Mouse (Mus musculus): ENCODE data around the gene Pard3. TPM values are rescaled to one million over a fixed set of nuclear protein-coding genes. Genes with fewer than 3 reads are reported as not detected.
"Not testable (repeated sequence)": the region's sequence is repeated elsewhere in the genome, so short reads cannot be mapped to it uniquely, and the experiment has no call there.

The Pard3 gene
- total and polyA plus RNA-seq, 3 experiments = 0.51 to 1.3 (median 0.94) TPM

- Histone ChIP-seq H3K4me1 (ENCODE audit: control insufficient read depth in 1 of 2, insufficient read depth in 2 of 2) (no peaks in the 10 kb centered on the region), H3K4me3 (replicated peaks in 1 of 3; ENCODE audit: low read depth in 2 of 3, low read length in 2 of 3, poor library complexity in 1 of 3) (no peak overlapping the region), H3K9me3 (replicated peaks; ENCODE audit: low read length) (no peaks in the 10 kb centered on the region), H3K27me3 (replicated peaks) (no peaks in the 10 kb centered on the region), H3K27ac (ENCODE audit: insufficient read depth, low read depth) (no peak overlapping the region), H3K79me2 (replicated peaks; ENCODE audit: control insufficient read depth, extremely low read depth, insufficient read depth, poor library complexity, severe bottlenecking) (no peaks in the 10 kb centered on the region), H3K4me2 (ENCODE audit: insufficient read depth, low read depth, poor library complexity, severe bottlenecking) (no peak overlapping the region), H3K9ac (ENCODE audit: insufficient read depth, low read depth) (no peak overlapping the region), H3K36me3 (replicated peaks in 1 of 2; ENCODE audit: control insufficient read depth in 1 of 2, insufficient read depth in 1 of 2, low read length in 1 of 2) (no peaks in the 10 kb centered on the region)
- dilution Hi-C loops (cut with MboI; ENCODE audit: extremely low pct_ligation_motif_present, extremely low pct_unique_long_range_greater_than_20kb, low sequenced_read_pairs) = no loop called here
- DNase-seq (ENCODE audit: extremely low read depth) = no peak
- in situ Hi-C loops (cut with MboI; ENCODE audit: low pct_ligation_motif_present, low pct_unique_long_range_greater_than_20kb, low sequenced_read_pairs) = no loop called here
- no peak for TF ChIP-seq SMC3 (IDR thresholded peaks at IDR 0.05; ENCODE audit: low read depth, low read length)
These were observed 104.8 kb downstream of the Pard3 start for GRCm38 (mm10) chr8:127168496-127168895.

DNA sequence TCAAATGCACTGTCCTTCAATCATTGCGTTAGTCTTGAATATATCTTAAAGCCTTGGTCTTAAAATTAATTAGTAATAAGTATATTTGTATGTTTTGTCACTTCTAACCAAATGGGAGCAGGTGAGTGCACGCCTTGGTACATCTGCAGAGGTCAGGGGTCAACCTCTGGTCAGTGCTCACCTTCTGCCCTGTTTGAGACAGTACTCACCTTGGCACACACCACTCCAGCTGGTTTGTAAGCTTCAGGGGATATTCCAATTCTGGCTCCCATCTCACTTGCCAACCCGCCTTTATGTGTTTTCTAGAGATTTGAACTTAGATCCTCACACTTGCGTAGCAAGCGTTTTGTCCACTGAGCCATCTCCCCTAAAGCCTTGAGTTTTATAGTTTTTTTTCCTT lies 105.7 kb downstream of the Pard3 start:
- H3K27ac ChIP-seq (ENCODE audit: insufficient read depth, low read depth) = no peak overlapping the region
- in situ Hi-C loops (cut with MboI; ENCODE audit: low pct_ligation_motif_present, low pct_unique_long_range_greater_than_20kb, low sequenced_read_pairs) = no loop called here
- H3K9me3 ChIP-seq (replicated peaks; ENCODE audit: low read length) = no peaks in the 10 kb centered on the region
- no peak for DNase-seq (ENCODE audit: extremely low read depth)
- H3K4me1 ChIP-seq (ENCODE audit: control insufficient read depth in 1 of 2, insufficient read depth in 2 of 2) = no peaks in the 10 kb centered on the region
- no peak overlapping the region for H3K4me3 ChIP-seq (replicated peaks in 1 of 3; ENCODE audit: low read depth in 2 of 3, low read length in 2 of 3, poor library complexity in 1 of 3)
- no peaks in the 10 kb centered on the region for H3K36me3 ChIP-seq (replicated peaks in 1 of 2; ENCODE audit: control insufficient read depth in 1 of 2, insufficient read depth in 1 of 2, low read length in 1 of 2)
- no peak overlapping the region for H3K9ac ChIP-seq (ENCODE audit: insufficient read depth, low read depth)
- no peaks in the 10 kb centered on the region for H3K79me2 ChIP-seq (replicated peaks; ENCODE audit: control insufficient read depth, extremely low read depth, insufficient read depth, poor library complexity, severe bottlenecking)
- H3K4me2 ChIP-seq (ENCODE audit: insufficient read depth, low read depth, poor library complexity, severe bottlenecking) = no peak overlapping the region
- dilution Hi-C loops (cut with MboI; ENCODE audit: extremely low pct_ligation_motif_present, extremely low pct_unique_long_range_greater_than_20kb, low sequenced_read_pairs) = no loop called here
- TF ChIP-seq RAD21 (IDR thresholded peaks at IDR 0.05; ENCODE audit: low read depth, low read length) (no peak), MEF2A (IDR thresholded peaks at IDR 0.05; ENCODE audit: borderline replicate concordance, low read depth, low read length) (no peak), PAX5 (IDR thresholded peaks at IDR 0.05; ENCODE audit: low read length) (no peak), TBP (conservative IDR thresholded peaks at IDR 0.05; ENCODE audit: low read depth, low read length) (no peak)
- H3K27me3 ChIP-seq (replicated peaks) = no peaks in the 10 kb centered on the region

DNA sequence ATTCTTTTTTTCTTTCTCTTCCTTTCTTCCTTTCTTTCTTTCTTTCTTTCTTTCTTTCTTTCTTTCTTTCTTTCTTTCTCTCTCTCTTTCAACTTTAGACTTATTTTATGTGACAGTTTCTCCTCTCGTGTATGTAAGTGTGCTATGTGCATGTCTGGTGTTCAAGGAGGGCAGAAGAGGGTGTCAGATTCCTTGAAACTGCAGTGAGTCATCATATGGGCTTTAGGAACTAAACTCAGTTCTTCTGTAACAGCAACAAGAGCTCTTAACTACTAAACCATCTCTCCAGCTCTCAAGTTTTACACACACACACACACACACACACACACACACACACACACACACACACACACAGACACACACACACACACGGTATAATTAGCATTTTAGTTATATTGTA lies 106.7 kb downstream of the Pard3 start:
- H3K9me3 ChIP-seq (replicated peaks; ENCODE audit: low read length); DNase-seq (ENCODE audit: extremely low read depth); in situ Hi-C loops (cut with MboI; ENCODE audit: low pct_ligation_motif_present, low pct_unique_long_range_greater_than_20kb, low sequenced_read_pairs); H3K4me1 ChIP-seq (ENCODE audit: control insufficient read depth in 1 of 2, insufficient read depth in 2 of 2); H3K79me2 ChIP-seq (replicated peaks; ENCODE audit: control insufficient read depth, extremely low read depth, insufficient read depth, poor library complexity, severe bottlenecking); H3K36me3 ChIP-seq (replicated peaks in 1 of 2; ENCODE audit: control insufficient read depth in 1 of 2, insufficient read depth in 1 of 2, low read length in 1 of 2); H3K27me3 ChIP-seq (replicated peaks); H3K4me3 ChIP-seq (replicated peaks in 1 of 3; ENCODE audit: low read depth in 2 of 3, low read length in 2 of 3, poor library complexity in 1 of 3); dilution Hi-C loops (cut with MboI; ENCODE audit: extremely low pct_ligation_motif_present, extremely low pct_unique_long_range_greater_than_20kb, low sequenced_read_pairs); H3K27ac ChIP-seq (ENCODE audit: insufficient read depth, low read depth); H3K9ac ChIP-seq (ENCODE audit: insufficient read depth, low read depth); H3K4me2 ChIP-seq (ENCODE audit: insufficient read depth, low read depth, poor library complexity, severe bottlenecking): not testable (repeated sequence)

DNA sequence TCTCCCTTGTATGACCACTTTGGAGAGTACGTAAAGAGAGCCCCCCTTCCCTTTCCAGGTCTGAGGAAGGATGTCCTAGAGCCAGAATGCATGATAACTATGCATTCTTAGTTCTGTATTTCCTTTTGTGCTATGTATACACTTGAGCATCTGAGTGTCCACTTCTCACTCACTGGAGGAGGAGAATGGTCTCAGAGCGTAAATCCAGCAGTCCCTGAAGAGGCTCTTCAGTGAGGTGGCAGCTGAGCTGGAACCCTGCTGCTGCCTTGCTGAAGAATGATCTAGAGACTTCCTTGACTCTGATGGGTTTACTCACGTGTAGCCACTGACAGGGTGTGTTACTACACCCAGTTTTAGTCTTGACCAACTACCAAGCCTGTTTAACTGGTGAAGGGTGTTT lies 107.2 kb downstream of the Pard3 start:
- H3K4me3 ChIP-seq (replicated peaks in 1 of 3; ENCODE audit: low read depth in 2 of 3, low read length in 2 of 3, poor library complexity in 1 of 3) = no peak overlapping the region
- no peaks in the 10 kb centered on the region for H3K4me1 ChIP-seq (ENCODE audit: control insufficient read depth in 1 of 2, insufficient read depth in 2 of 2)
- DNase-seq (ENCODE audit: extremely low read depth) = no peak
- no peak overlapping the region for H3K27ac ChIP-seq (ENCODE audit: insufficient read depth, low read depth)
- no peak overlapping the region for H3K9ac ChIP-seq (ENCODE audit: insufficient read depth, low read depth)
- no peaks in the 10 kb centered on the region for H3K36me3 ChIP-seq (replicated peaks in 1 of 2; ENCODE audit: control insufficient read depth in 1 of 2, insufficient read depth in 1 of 2, low read length in 1 of 2)
- no peaks in the 10 kb centered on the region for H3K9me3 ChIP-seq (replicated peaks; ENCODE audit: low read length)
- dilution Hi-C loops (cut with MboI; ENCODE audit: extremely low pct_ligation_motif_present, extremely low pct_unique_long_range_greater_than_20kb, low sequenced_read_pairs) (no loop called here), in situ Hi-C loops (cut with MboI; ENCODE audit: low pct_ligation_motif_present, low pct_unique_long_range_greater_than_20kb, low sequenced_read_pairs) (no loop called here)
- H3K79me2 ChIP-seq (replicated peaks; ENCODE audit: control insufficient read depth, extremely low read depth, insufficient read depth, poor library complexity, severe bottlenecking) = no peaks in the 10 kb centered on the region
- H3K27me3 ChIP-seq (replicated peaks) = no peaks in the 10 kb centered on the region
- no peak overlapping the region for H3K4me2 ChIP-seq (ENCODE audit: insufficient read depth, low read depth, poor library complexity, severe bottlenecking)
- TF ChIP-seq ZNF384 (IDR thresholded peaks at IDR 0.05; ENCODE audit: low read depth, low read length) (no peak), ETS1 (conservative IDR thresholded peaks at IDR 0.05; ENCODE audit: low read depth, low read length) (no peak), SMC3 (IDR thresholded peaks at IDR 0.05; ENCODE audit: low read depth, low read length) (no peak), POLR2AphosphoS2 (IDR thresholded peaks at IDR 0.05; ENCODE audit: low read depth, low read length) (no peak), EP300 (IDR thresholded peaks at IDR 0.05; ENCODE audit: low read length) (no peak), MAX (IDR thresholded peaks at IDR 0.05; ENCODE audit: low read length) (no peak), JUN (IDR thresholded peaks at IDR 0.05; ENCODE audit: insufficient read depth, low read depth, low read length) (no peak), MXI1 (IDR thresholded peaks at IDR 0.05; ENCODE audit: low read depth, low read length) (no peak), JUND (conservative IDR thresholded peaks at IDR 0.05; ENCODE audit: low read depth, low read length) (no peak), USF2 (conservative IDR thresholded peaks at IDR 0.05; ENCODE audit: low read depth, low read length) (no peak), ZKSCAN1 (IDR thresholded peaks at IDR 0.05; ENCODE audit: borderline replicate concordance, low read depth, low read length) (no peak), GABPA (IDR thresholded peaks at IDR 0.05; ENCODE audit: insufficient replicate concordance, low read depth, low read length) (no peak), NELFE (IDR thresholded peaks at IDR 0.05; ENCODE audit: low read depth, low read length) (no peak), POLR2A (IDR thresholded peaks at IDR 0.05; ENCODE audit: low read depth, low read length) (no peak), RCOR1 (conservative IDR thresholded peaks at IDR 0.05; ENCODE audit: low read depth, low read length) (no peak), NRF1 (IDR thresholded peaks at IDR 0.05; ENCODE audit: low read depth, low read length) (no peak), PAX5 (IDR thresholded peaks at IDR 0.05; ENCODE audit: low read length) (no peak), IRF4 (IDR thresholded peaks at IDR 0.05; ENCODE audit: low read depth, low read length) (no peak)
